Mouse (Mus musculus) ES-Bruce4 (cell line): ENCODE results near the gene Magt1.

Experiments used
- CTCF ChIP-seq: IDR thresholded peaks from one replicate; pipeline ENCODE4 v1.8.1; 2011; ENCODE audit warnings: low read depth, low read length
- EP300 ChIP-seq: IDR thresholded peaks from 2 replicates; pipeline ENCODE4 v1.6.1; 2011; ENCODE audit warnings: low read depth, low read length; ENCODE audit not compliant: insufficient read depth
- POLR2A ChIP-seq: IDR thresholded peaks from one replicate; pipeline ENCODE4 v1.8.1; 2011; ENCODE audit warnings: low read length; ENCODE audit not compliant: insufficient read depth

DNA sequence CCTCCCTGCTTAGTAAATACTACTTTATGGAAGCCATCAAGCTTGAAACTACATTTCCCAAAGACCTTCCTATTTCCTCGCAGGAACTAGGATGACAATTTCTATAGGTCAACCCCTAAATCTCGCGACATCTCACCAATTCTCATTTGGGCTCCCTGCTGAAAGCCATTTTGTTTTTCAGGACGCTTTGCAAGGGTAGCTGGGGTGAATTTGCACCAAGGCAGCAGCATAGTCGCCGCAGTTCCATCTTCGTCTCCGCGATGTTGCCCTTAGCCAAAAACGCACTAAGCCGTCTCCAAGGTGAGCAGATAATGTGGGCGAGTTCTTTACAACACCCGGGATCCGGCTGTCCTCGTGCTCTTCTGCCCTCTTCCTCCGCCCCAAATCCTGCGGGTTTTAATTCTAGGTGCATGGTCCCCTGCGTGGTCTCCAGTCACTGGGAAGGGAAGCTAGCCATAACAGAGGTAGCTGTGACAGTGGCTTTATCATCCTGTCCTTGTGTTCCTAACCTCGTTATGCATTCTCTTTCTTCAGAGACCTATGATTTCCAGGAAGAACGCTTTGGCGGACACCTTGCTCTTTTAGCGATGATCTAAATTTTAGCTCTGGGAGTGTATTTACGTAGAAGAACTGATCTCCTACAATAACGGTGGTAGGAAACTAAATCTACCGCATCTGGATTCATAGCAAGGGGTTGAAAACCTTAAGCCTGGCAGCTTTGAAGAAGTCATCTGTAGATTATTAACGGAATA, 4.0 kb upstream of the Magt1 start, which contains the start of gene Cox7b:
- peak; percentile 51 for TF ChIP-seq POLR2A
- TF ChIP-seq EP300 = no peak
- no peak for TF ChIP-seq CTCF
